ENCODE assay signal across 11 mouse cellular contexts in genomic region chr19:27219586-27219985, GRCm38 (mm10). TPM values are rescaled to one million over a fixed set of nuclear protein-coding genes. Genes with fewer than 3 reads are reported as not detected.
A peak's percentile ranks its signal among the peaks of the same experiment; 100 is the strongest.
DNase-seq lines count a peak whose midpoint lies in the region; ATAC-seq lines count a peak whose summit lies in the region.
"Had no signal": no experiment of that assay in that cellular context is flagged by ENCODE, and none has a peak within 500 bp of the region (broad histone marks: within the 10 kb centered on the region; RNA-seq: fewer than 3 reads in every experiment).

No protein-coding gene starts in this region.

- no peaks in the 10 kb centered on the region for H3K9me3 ChIP-seq in heart, embryonic 15.5 days (replicated peaks)
- H3K9me3 ChIP-seq in heart, embryonic 11.5 days (replicated peaks; ENCODE audit: control insufficient read depth, low read length): no peaks in the 10 kb centered on the region
- H3K9me3 ChIP-seq in midbrain, embryonic 11.5 days (ENCODE audit: control insufficient read depth, low read length): no peaks in the 10 kb centered on the region
- H3K9me3 ChIP-seq in midbrain, embryonic 10.5 days (replicated peaks): no peaks in the 10 kb centered on the region
- H3K9me3 ChIP-seq in kidney, embryonic 14.5 days (ENCODE audit: control insufficient read depth, low read length): no peaks in the 10 kb centered on the region
- no peaks in the 10 kb centered on the region for H3K9me3 ChIP-seq in neural tube, embryonic 14.5 days (ENCODE audit: control insufficient read depth, low read length)

- peak overlapping the region; percentile 91; the same call in 1 of the 2 replicates for H3K4me2 ChIP-seq in heart, embryonic 15.5 days
- H3K4me2 ChIP-seq in heart, embryonic 11.5 days: no peak overlapping the region; the same call in 1 of the 2 replicates
- H3K4me2 ChIP-seq in midbrain, embryonic 11.5 days: peak overlapping the region; percentile 91; the same call in 1 of the 2 replicates
- H3K4me2 ChIP-seq in kidney, embryonic 14.5 days (replicated peaks; ENCODE audit: low read depth, low read length): peak overlapping the region; percentile 93
- H3K4me2 ChIP-seq in neural tube, embryonic 14.5 days (ENCODE audit: low read depth, low read length): peak overlapping the region; percentile 85

- H3K27ac ChIP-seq in heart, embryonic 15.5 days: no peak overlapping the region
- H3K27ac ChIP-seq in heart, embryonic 11.5 days (ENCODE audit: low read depth, low read length): no peak overlapping the region
- H3K27ac ChIP-seq in midbrain, embryonic 11.5 days (ENCODE audit: low read depth, low read length): no peak overlapping the region
- no peak overlapping the region for H3K27ac ChIP-seq in midbrain, embryonic 10.5 days (replicated peaks)
- peak overlapping the region; percentile 42; the same call in 1 of the 2 replicates for H3K27ac ChIP-seq in kidney, embryonic 14.5 days (ENCODE audit: low read depth, low read length)
- H3K27ac ChIP-seq in neural tube, embryonic 14.5 days (ENCODE audit: low read depth, low read length): no peak overlapping the region
- H3K27ac ChIP-seq: liver, embryonic 14.5 days had no signal

- peaks cover 48% of the 10 kb centered on the region for H3K4me1 ChIP-seq in heart, embryonic 15.5 days (replicated peaks)
- H3K4me1 ChIP-seq in heart, embryonic 11.5 days (ENCODE audit: control insufficient read depth, insufficient read depth, low read length): 0 out of 2 replicates have a peak, but pooled peaks cover under 1% of the 10 kb centered on the region
- H3K4me1 ChIP-seq in midbrain, embryonic 11.5 days (ENCODE audit: control insufficient read depth, insufficient read depth, low read length): peaks cover 14% of the 10 kb centered on the region
- peaks cover 37% of the 10 kb centered on the region for H3K4me1 ChIP-seq in midbrain, embryonic 10.5 days
- 0 out of 2 replicates have a peak, but pooled peaks cover 4% of the 10 kb centered on the region for H3K4me1 ChIP-seq in kidney, embryonic 14.5 days (ENCODE audit: control insufficient read depth, insufficient read depth, low read length)
- H3K4me1 ChIP-seq in neural tube, embryonic 14.5 days (ENCODE audit: control insufficient read depth, insufficient read depth, low read length): peaks cover 11% of the 10 kb centered on the region; the same call in 1 of the 2 replicates

- DNase-seq in midbrain, embryonic 11.5 days (ENCODE audit: low spot score, missing footprints): no peak
- no peak for DNase-seq in midbrain, embryonic 10.5 days (ENCODE audit: low spot score)
- DNase-seq in Muller cell, postnatal 12 days (ENCODE audit: inconsistent ontology term): no peak
- DNase-seq in MN1 (ENCODE audit: low spot score): no peak
- DNase-seq: thymus, adult 2 months had no signal

- no peak overlapping the region for H3K9ac ChIP-seq in heart, embryonic 15.5 days
- no peak overlapping the region for H3K9ac ChIP-seq in heart, embryonic 11.5 days (ENCODE audit: low read depth, low read length)
- no peak overlapping the region for H3K9ac ChIP-seq in midbrain, embryonic 11.5 days (ENCODE audit: low read length)
- no peak overlapping the region; the same call in 1 of the 2 replicates for H3K9ac ChIP-seq in kidney, embryonic 14.5 days (ENCODE audit: low read depth, low read length)
- H3K9ac ChIP-seq in neural tube, embryonic 14.5 days (replicated peaks; ENCODE audit: low read depth, low read length): no peak overlapping the region
- H3K9ac ChIP-seq: liver, embryonic 14.5 days had no signal

- no peak for ATAC-seq in heart, embryonic 15.5 days (replicated peaks; ENCODE audit: insufficient number of reproducible peaks, insufficient read depth, low FRiP score, low read depth)
- no peak for ATAC-seq in heart, embryonic 11.5 days (replicated peaks; ENCODE audit: insufficient number of reproducible peaks, low FRiP score, low TSS enrichment)
- no peak for ATAC-seq in midbrain, embryonic 11.5 days (ENCODE audit: low FRiP score)
- ATAC-seq in kidney, embryonic 14.5 days (ENCODE audit: low FRiP score, low TSS enrichment): no peak
- no peak for ATAC-seq in neural tube, embryonic 14.5 days (ENCODE audit: low read depth)
- ATAC-seq: CD4-positive, CD25-positive, alpha-beta regulatory T cell, adult 4 months had no signal

- H3K4me3 ChIP-seq in heart, embryonic 15.5 days: no peak overlapping the region
- no peak overlapping the region for H3K4me3 ChIP-seq in heart, embryonic 11.5 days (ENCODE audit: low read depth, low read length)
- H3K4me3 ChIP-seq in midbrain, embryonic 11.5 days (ENCODE audit: low read depth, low read length): no peak overlapping the region
- no peak overlapping the region for H3K4me3 ChIP-seq in midbrain, embryonic 10.5 days
- peak overlapping the region; percentile 73; the same call in 1 of the 2 replicates for H3K4me3 ChIP-seq in kidney, embryonic 14.5 days (ENCODE audit: low read length)
- H3K4me3 ChIP-seq in neural tube, embryonic 14.5 days (ENCODE audit: low read depth, low read length): peak overlapping the region; percentile 72

- H3K36me3 ChIP-seq in heart, embryonic 15.5 days: no peaks in the 10 kb centered on the region
- no peaks in the 10 kb centered on the region for H3K36me3 ChIP-seq in heart, embryonic 11.5 days (ENCODE audit: control insufficient read depth, insufficient read depth, low read length)
- H3K36me3 ChIP-seq in midbrain, embryonic 11.5 days (ENCODE audit: control insufficient read depth, insufficient read depth, low read length): no peaks in the 10 kb centered on the region
- H3K36me3 ChIP-seq in midbrain, embryonic 10.5 days: no peaks in the 10 kb centered on the region
- no peaks in the 10 kb centered on the region for H3K36me3 ChIP-seq in kidney, embryonic 14.5 days (ENCODE audit: control insufficient read depth, insufficient read depth, low read length)
- no peaks in the 10 kb centered on the region for H3K36me3 ChIP-seq in neural tube, embryonic 14.5 days (ENCODE audit: control insufficient read depth, insufficient read depth, low read length)

- H3K27me3 ChIP-seq in heart, embryonic 15.5 days: peaks cover 13% of the 10 kb centered on the region
- H3K27me3 ChIP-seq in heart, embryonic 11.5 days (ENCODE audit: control insufficient read depth, insufficient read depth, low read length): peaks cover 16% of the 10 kb centered on the region; the same call in 1 of the 2 replicates
- peaks cover 9% of the 10 kb centered on the region; the same call in 1 of the 2 replicates for H3K27me3 ChIP-seq in midbrain, embryonic 11.5 days (ENCODE audit: control insufficient read depth, insufficient read depth, low read length)
- H3K27me3 ChIP-seq in midbrain, embryonic 10.5 days (ENCODE audit: low read depth, poor library complexity, severe bottlenecking): peaks cover 33% of the 10 kb centered on the region
- 0 out of 2 replicates have a peak, but pooled peaks cover 2% of the 10 kb centered on the region for H3K27me3 ChIP-seq in kidney, embryonic 14.5 days (ENCODE audit: control insufficient read depth, insufficient read depth, low read length)
- H3K27me3 ChIP-seq in neural tube, embryonic 14.5 days (ENCODE audit: control insufficient read depth, insufficient read depth, low read length): no peaks in the 10 kb centered on the region; the same call in 1 of the 2 replicates

RNA-seq across cellular contexts. Expression of gene Vldlr, which starts 3.3 kb away (rescaled TPM):
- 27.0 and 29.7 TPM in 2 replicates for polyA plus RNA-seq in heart, embryonic 15.5 days (2015; fragmentation: Nextera tagmentation; extraction: Ambion mirVana)
- 16.8 and 17.2 TPM in 2 replicates for polyA plus RNA-seq in heart, embryonic 11.5 days (2014; fragmentation: Nextera tagmentation; extraction: Ambion mirVana)
- 10.5 and 11.3 TPM in 2 replicates for polyA plus RNA-seq in midbrain, embryonic 11.5 days (2014; fragmentation: Nextera tagmentation; extraction: Ambion mirVana)
- polyA plus RNA-seq in midbrain, embryonic 10.5 days (2016; fragmentation: Nextera tagmentation; extraction: Ambion mirVana): 7.6 and 7.9 TPM in 2 replicates
- polyA plus RNA-seq in kidney, embryonic 14.5 days (2014; fragmentation: Nextera tagmentation; extraction: Ambion mirVana): 20.1 and 28.3 TPM in 2 replicates
- polyA plus RNA-seq in neural tube, embryonic 14.5 days (2014; fragmentation: Nextera tagmentation; extraction: Ambion mirVana): 26.7 and 28.9 TPM in 2 replicates
- polyA plus RNA-seq: CD4-positive, CD25-positive, alpha-beta regulatory T cell, adult 4 months had no signal

Comparison
In these comparisons a context has a peak if more than half of its experiments do, and no peak if none do; other contexts are left out.
1. H3K4me3 ChIP-seq: peak in kidney, embryonic 14.5 days (single experiment) and neural tube, embryonic 14.5 days (single experiment); none in heart, embryonic 15.5 days (single experiment), heart, embryonic 11.5 days (single experiment), midbrain, embryonic 11.5 days (single experiment) and midbrain, embryonic 10.5 days (single experiment).